Mouse (Mus musculus): Measurements from ENCODE around the gene Pla1a.

- TF ChIP-seq CTCF (IDR thresholded peaks at IDR 0.05; ENCODE audit: control insufficient read depth, insufficient read depth, insufficient replicate concordance, low read depth, low read length): no peak
- no peak for TF ChIP-seq POLR2A (IDR thresholded peaks at IDR 0.05; ENCODE audit: control insufficient read depth, low read depth, low read length)
These were observed 56.6 kb downstream of the Pla1a start for GRCm38 (mm10) chr16:38376163-38376840.
